Mouse (Mus musculus) heart, embryonic 10.5 days (tissue): ENCODE results near the gene Ccser1. TPM values are rescaled to one million over a fixed set of nuclear protein-coding genes. Genes with fewer than 3 reads are reported as not detected.

Source experiments
- DNase-seq: peaks from one replicate; pipeline ENCODE4 v3.0.0-alpha.2; 2017; ENCODE audit warnings: low spot score
- H3K27ac ChIP-seq: fragments of 300-500 bp; sonication (generic); 2 replicates; pipeline ENCODE4 v1.5.1; 2016; ENCODE audit warnings: mild to moderate bottlenecking
- H3K27me3 ChIP-seq: fragments of 300-500 bp; sonication (generic); 2 replicates; pipeline ENCODE4 v1.6.1; 2016; ENCODE audit warnings: mild to moderate bottlenecking; ENCODE audit not compliant: poor library complexity, insufficient read depth, severe bottlenecking
- H3K36me3 ChIP-seq: fragments of 300-500 bp; sonication (generic); 2 replicates; pipeline ENCODE4 v1.6.1; 2016; ENCODE audit warnings: mild to moderate bottlenecking, moderate library complexity
- H3K4me1 ChIP-seq: fragments of 300-500 bp; sonication (generic); 2 replicates; pipeline ENCODE4 v1.6.1; 2016; ENCODE audit warnings: mild to moderate bottlenecking
- H3K4me3 ChIP-seq: fragments of 300-500 bp; sonication (generic); 2 replicates; pipeline ENCODE4 v1.5.1; 2016; ENCODE audit warnings: mild to moderate bottlenecking, moderate library complexity
- H3K9me3 ChIP-seq: fragments of 300-500 bp; sonication (generic); 2 replicates; pipeline ENCODE4 v1.6.1; 2016; ENCODE audit warnings: mild to moderate bottlenecking, moderate library complexity
- WGBS: fragments of 180-500 bp; shearing (Covaris S2); methylation state at CpG from one replicate; pipeline ENCODE4 v1.1.7; 2016; 5-methylcytosine and 5-hydroxymethylcytosine counted together
- polyA plus RNA-seq: library from polyadenylated mRNA; unstranded; fragments of >200 nt; fragmentation: Nextera tagmentation; extraction: Ambion mirVana; gene quantifications from 2 replicates; pipeline ENCODE4 v1.2.1, GENCODE M21; 2016

Ccser1 gene
- 0.74 and 2.3 TPM in 2 replicates for polyA plus RNA-seq

DNA sequence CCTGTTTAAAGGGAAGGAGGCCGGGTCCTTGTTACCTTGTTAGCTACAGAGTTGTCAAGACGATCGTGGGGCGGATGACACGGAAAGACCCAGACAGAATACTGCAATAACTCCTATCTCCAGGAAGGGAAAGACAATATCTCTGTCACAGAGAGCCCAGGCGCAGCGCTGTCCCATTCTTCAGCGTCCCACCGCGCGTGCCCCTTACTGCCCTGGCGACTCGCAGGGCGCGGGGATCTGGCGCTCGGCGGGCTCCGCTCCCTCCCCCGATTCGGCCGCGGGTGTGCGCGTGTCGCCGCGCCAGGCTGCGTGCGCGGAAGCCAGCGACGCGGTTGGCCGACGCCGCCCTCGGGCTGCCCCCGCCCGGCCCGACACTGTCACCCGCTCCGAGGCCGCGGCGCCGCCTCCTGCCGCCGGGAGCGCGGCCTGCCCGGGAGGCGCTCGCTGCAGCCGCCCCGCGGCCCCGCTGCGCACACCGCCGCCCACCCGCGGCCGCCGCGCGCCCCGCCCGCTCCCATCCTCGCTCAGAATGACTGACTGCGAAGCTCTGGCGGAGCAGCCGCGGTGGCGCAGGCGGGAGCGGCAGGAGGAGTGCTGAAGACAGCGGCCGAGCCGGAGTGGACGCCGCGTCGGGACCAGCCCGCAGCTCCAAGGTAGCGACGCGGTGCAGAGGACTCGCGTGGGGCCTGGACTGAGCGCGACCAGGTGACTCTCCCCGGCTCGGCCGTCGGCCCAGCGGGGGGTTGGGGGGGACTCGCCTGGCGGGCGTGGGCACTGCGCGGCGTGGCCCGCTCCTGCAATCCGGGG is at the start of gene Ccser1:
Ccser1 (plus strand) TSS at position 376 of the 807 bp plus-strand sequence.
- Histone ChIP-seq H3K9me3 (no peaks in the 10 kb centered on the region), H3K4me1 (no peaks in the 10 kb centered on the region), H3K27ac (peak within 1 kb of the TSS; percentile 73), H3K36me3 (no peaks in the 10 kb centered on the region), H3K4me3 (peak within 1 kb of the TSS; percentile 86), H3K27me3 (peaks cover 25% of the 10 kb centered on the region)
- no peak for DNase-seq
- WGBS: 5% methylated on average over 97 of the region's 105 CpGs

DNA sequence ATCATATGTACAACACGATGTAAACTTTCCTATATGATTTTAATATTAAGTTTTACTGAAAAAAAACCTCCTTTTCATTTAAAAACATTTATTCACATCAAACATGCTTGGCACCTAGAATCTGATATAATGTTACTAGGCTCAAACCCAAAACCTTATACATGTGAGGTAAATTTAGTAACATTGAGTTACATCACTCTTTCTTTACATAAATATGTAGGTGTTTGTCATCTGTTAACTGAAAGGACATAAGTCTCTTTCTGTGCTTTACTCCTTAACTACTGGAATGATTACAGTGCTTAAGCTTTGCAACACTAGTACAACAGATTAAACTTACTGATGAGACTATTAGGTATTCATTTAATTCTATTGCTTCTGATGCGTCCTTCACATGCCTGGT is 43.7 kb upstream of the Ccser1 start:
- Histone ChIP-seq H3K9me3 (0 out of 2 replicates have a peak, but pooled peaks cover 4% of the 10 kb centered on the region), H3K4me3 (no peak overlapping the region), H3K27ac (no peak overlapping the region), H3K27me3 (no peaks in the 10 kb centered on the region), H3K36me3 (no peaks in the 10 kb centered on the region), H3K4me1 (no peaks in the 10 kb centered on the region)
- WGBS: 81% methylated on average over 2 of the region's 2 CpGs
- DNase-seq: no peak

DNA sequence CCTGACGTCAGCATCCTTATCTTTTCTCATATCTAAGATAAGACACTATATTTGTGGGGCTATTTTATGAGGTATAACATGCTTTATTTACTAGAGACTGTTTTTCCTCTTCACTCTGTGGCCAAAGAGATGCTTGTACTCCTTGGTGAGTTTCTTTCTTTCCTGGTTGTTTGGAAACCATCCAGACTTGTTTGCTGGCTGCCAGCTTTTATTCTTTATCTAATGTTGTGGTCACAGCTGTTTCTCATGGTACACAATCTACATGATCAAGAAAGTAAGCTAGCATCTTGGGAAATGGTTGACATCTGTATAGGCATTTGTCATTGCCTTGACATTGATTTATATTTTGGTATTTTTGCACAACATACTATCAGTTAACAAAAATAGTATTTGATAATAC is 37.1 kb upstream of the Ccser1 start:
- 49% methylated on average over 1 of the region's 1 CpGs for WGBS
- Histone ChIP-seq H3K27ac (no peak overlapping the region), H3K9me3 (no peaks in the 10 kb centered on the region), H3K4me3 (no peak overlapping the region), H3K36me3 (no peaks in the 10 kb centered on the region), H3K4me1 (no peaks in the 10 kb centered on the region), H3K27me3 (no peaks in the 10 kb centered on the region)
- no peak for DNase-seq

DNA sequence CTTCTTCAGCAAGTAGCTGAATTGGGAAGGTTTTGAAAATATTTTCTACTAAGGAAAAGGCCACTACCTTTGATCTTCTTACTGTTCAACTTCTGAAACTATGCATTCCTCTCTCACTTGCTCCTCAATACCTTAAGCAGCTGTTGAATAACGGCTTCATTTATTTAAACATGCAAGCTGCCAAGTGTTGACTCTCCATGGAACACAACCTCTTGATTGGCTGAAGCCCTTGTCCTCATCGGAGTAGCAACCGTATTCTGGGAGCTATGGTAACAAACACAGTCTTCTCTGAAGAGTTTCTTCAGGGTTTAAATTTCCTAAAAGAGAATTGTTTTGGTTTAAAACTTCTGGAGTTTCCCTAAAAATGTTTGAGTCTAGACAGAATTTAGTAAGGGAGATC is 27.2 kb upstream of the Ccser1 start:
- no peak overlapping the region for H3K4me3 ChIP-seq
- no peak for DNase-seq
- WGBS: 78% methylated on average over 3 of the region's 3 CpGs
- H3K36me3 ChIP-seq: no peaks in the 10 kb centered on the region
- no peaks in the 10 kb centered on the region for H3K4me1 ChIP-seq
- no peak overlapping the region for H3K27ac ChIP-seq
- H3K27me3 ChIP-seq: no peaks in the 10 kb centered on the region
- no peaks in the 10 kb centered on the region for H3K9me3 ChIP-seq

DNA sequence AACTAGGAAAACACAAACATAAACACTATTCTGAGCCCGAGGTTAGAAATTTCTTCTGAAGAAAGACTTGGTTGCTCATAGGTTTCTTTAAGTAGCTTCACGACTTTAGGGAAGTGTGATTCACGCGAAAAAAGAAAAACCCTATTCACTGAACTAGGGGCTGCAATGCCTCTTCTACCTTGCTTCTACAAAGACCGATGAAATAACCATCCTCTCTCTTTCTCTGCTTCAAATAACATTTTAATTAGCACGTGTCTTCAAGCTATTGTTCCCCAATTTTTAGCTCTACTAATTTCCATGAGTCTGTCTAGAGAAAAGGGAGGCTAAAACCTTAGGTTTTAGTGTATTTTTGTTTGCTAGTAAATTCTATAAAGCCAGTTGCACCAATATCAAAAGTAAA is 25.5 kb upstream of the Ccser1 start:
- 53% methylated on average over 6 of the region's 6 CpGs for WGBS
- Histone ChIP-seq H3K4me1 (no peaks in the 10 kb centered on the region), H3K27me3 (no peaks in the 10 kb centered on the region), H3K4me3 (no peak overlapping the region), H3K9me3 (no peaks in the 10 kb centered on the region), H3K27ac (no peak overlapping the region), H3K36me3 (no peaks in the 10 kb centered on the region)
- no peak for DNase-seq

DNA sequence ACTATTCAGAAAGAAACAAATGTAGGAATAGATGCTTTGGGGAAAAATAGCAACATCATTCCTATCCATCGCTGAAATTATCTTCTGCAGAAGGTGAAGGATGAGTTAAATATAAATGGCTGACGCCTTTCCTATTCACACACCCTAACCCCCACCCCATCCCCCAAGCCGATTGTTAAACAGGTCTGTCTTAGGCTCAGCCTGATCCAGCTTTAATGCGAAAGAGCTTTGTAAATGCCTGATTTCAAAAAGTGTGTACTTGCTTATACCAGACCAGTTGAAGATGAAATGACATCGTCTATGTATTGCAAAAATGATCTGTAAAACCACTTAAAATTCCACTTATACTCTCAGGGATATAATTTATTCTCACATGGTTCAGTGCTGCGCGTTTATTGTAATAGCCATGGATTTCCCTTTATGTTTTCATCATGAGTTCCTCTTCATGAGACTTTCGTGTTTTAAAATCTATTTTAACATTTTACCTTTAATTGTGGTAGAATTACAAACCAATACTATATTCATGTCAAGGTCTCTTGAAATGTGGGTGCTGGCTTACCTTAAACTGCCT is 25.0 kb upstream of the Ccser1 start:
- WGBS: 65% methylated on average over 8 of the region's 8 CpGs
- H3K27me3 ChIP-seq: no peaks in the 10 kb centered on the region
- H3K4me1 ChIP-seq: no peaks in the 10 kb centered on the region
- H3K27ac ChIP-seq: no peak overlapping the region
- no peaks in the 10 kb centered on the region for H3K36me3 ChIP-seq
- DNase-seq: no peak
- H3K4me3 ChIP-seq: no peak overlapping the region
- no peaks in the 10 kb centered on the region for H3K9me3 ChIP-seq

DNA sequence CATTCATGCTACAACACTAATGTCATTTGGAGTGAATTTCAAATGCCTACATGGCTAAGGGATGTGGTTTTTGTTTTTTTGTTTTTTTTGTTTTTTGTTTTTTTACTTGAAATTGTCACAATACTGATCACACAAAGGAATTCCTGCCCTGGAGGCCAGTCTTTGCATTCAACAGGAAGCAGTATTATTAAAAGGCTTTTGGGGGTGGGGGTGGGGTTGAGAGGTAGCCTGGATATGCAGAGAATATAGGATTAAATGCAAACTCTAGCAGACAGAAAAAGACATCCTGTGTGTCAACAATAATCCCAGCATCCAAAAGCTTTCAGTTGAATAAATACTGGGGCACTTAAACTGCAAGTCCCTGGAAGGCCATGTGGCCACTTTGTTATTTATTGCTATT is 24.4 kb upstream of the Ccser1 start:
- H3K4me1 ChIP-seq: no peaks in the 10 kb centered on the region
- no peaks in the 10 kb centered on the region for H3K36me3 ChIP-seq
- no peaks in the 10 kb centered on the region for H3K9me3 ChIP-seq
- DNase-seq: no peak
- H3K4me3 ChIP-seq: no peak overlapping the region
- H3K27ac ChIP-seq: no peak overlapping the region
- no peaks in the 10 kb centered on the region for H3K27me3 ChIP-seq

DNA sequence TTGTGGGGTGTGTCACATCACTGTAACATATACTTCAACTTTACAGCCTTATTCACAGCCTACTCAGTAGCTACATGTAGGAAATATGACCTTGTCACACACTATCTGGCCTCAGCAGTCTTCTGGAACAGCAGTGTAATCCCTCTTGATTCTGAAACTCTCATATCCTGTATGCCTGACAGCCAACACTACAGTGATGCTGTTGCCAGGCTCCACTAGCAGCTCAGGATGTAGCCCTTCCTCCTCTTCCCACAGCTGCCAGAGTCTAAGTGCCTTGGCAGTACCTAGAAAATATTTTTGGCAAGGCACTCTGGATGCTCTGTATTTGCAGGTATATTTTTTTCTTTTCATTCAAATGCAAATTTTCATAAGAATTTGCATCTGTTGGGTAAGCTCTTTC is 18.0 kb upstream of the Ccser1 start:
- no peak for DNase-seq

DNA sequence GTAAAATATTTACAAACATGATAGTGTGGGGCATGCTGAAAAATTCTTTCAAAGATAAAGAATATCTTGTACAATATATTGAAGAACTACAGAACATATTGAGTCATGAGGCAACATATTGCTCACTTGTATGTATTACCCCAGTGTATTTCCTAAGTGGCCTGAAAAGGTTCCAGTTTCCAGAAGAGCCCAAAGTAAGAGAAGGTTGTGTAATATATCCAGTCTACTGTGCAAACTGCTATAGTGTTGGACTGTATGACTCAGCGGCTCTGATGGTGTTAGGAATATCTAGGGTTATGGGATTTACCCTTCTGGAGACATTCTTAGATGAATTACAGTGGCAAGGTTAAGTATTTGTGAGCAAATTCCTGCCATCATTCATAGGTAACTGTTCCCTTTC is 13.2 kb upstream of the Ccser1 start:
- Histone ChIP-seq H3K27ac (no peak overlapping the region), H3K4me3 (no peak overlapping the region), H3K4me1 (no peaks in the 10 kb centered on the region), H3K9me3 (no peaks in the 10 kb centered on the region), H3K36me3 (no peaks in the 10 kb centered on the region), H3K27me3 (no peaks in the 10 kb centered on the region)
- DNase-seq: no peak
- 88% methylated on average over 1 of the region's 1 CpGs for WGBS

More for the DNA sequence above, 18.0 kb upstream of the Ccser1 start:
- Histone ChIP-seq H3K27ac (no peak overlapping the region), H3K36me3 (no peaks in the 10 kb centered on the region), H3K4me3 (no peak overlapping the region), H3K4me1 (no peaks in the 10 kb centered on the region), H3K27me3 (no peaks in the 10 kb centered on the region), H3K9me3 (no peaks in the 10 kb centered on the region)

DNA sequence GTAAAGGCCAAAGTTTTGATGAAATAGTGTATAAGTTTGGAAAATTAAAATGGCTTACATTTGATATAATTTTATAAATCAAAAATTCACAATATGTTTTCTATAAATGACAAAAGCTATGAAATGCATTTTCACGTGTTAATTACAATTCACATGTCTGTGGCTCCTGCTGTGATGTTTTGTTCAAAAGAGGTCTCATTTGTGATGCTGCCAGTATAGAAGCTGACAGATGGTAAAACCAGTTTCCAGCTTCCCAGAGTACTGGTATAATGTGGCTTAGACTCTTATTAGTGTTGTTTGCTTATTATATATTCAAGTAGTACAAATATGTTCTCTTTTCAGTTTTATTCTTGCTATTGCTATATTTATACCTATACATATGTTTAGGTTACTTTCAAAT is 4.0 kb upstream of the Ccser1 start:
- Histone ChIP-seq H3K27me3 (peaks cover 22% of the 10 kb centered on the region), H3K4me1 (no peaks in the 10 kb centered on the region), H3K4me3 (no peak overlapping the region), H3K27ac (no peak overlapping the region), H3K9me3 (no peaks in the 10 kb centered on the region), H3K36me3 (no peaks in the 10 kb centered on the region)
- no peak for DNase-seq
- WGBS: 69% methylated on average over 1 of the region's 1 CpGs

DNA sequence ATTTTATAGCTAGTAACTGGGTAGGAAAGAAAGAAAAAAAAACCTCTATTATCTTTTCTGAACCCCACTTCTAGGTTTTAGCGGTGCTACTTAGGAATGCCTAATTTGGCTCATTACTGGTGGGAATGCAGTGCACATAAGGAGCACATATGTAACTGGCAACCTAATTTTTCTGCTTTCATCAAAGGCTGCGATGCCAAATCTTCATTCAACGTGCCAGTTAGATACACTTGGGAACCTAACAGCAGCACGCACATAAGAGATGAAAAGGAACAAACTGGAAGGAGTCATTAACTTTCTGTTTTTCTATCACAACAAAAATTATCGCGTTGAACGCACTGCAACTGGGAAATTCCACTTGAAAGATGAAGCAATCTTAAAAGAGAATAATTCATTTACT is 2.6 kb upstream of the Ccser1 start:
- H3K27ac ChIP-seq: no peak overlapping the region
- 76% methylated on average over 7 of the region's 7 CpGs for WGBS
- H3K36me3 ChIP-seq: no peaks in the 10 kb centered on the region
- H3K9me3 ChIP-seq: no peaks in the 10 kb centered on the region
- H3K4me1 ChIP-seq: no peaks in the 10 kb centered on the region
- no peak overlapping the region for H3K4me3 ChIP-seq
- H3K27me3 ChIP-seq: peaks cover 25% of the 10 kb centered on the region
- DNase-seq: no peak

DNA sequence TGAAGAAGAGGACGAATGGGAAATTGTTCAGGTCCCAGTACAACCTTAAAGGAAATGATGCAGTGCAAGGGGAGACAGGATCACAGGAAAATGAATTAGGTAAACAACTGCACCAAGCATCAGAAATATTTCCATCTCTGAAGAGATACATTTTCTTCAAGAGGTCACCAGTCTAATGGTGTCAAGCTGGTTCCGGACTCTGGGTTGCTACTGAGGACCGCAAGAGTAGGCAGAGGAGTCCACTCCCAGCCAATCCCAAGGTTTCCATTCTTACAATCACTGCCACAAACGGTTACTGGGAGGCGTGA is 529 bp upstream of the Ccser1 start:
- Histone ChIP-seq H3K27me3 (peaks cover 25% of the 10 kb centered on the region), H3K27ac (0 out of 2 replicates have a peak overlapping the region, but pooled peaks have one; percentile 73), H3K36me3 (no peaks in the 10 kb centered on the region), H3K4me3 (peak overlapping the region; percentile 86), H3K9me3 (no peaks in the 10 kb centered on the region), H3K4me1 (no peaks in the 10 kb centered on the region)
- WGBS: 6% methylated on average over 5 of the region's 5 CpGs
- no peak for DNase-seq

DNA sequence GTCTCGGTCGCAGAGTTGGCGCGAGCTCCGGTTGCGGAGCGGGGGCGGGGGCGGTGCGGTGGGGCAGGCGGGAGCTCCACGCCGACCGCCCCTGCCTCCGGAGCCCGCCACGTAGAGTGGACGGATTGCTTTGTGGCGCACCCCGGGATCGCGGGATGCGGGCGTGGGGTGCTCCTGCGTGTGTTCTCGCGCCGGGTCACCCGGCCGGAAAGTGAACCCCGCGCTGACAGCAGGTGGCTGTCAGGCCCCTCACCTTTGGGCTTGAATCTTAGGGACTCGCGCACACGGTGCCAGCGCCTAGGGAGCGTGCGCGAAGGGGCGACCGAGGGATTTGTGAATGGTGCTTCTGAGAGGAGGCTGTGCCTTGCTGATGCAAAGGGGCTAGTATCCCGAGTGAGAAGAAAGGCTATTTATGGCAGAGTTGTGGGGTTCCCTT is 650 bp downstream of the Ccser1 start:
- Histone ChIP-seq H3K36me3 (no peaks in the 10 kb centered on the region), H3K27me3 (peaks cover 25% of the 10 kb centered on the region), H3K4me1 (no peaks in the 10 kb centered on the region), H3K4me3 (peak overlapping the region; percentile 86), H3K27ac (peak overlapping the region; percentile 73), H3K9me3 (no peaks in the 10 kb centered on the region)
- DNase-seq: no peak
- WGBS: under 1% methylated on average over 40 of the region's 42 CpGs

DNA sequence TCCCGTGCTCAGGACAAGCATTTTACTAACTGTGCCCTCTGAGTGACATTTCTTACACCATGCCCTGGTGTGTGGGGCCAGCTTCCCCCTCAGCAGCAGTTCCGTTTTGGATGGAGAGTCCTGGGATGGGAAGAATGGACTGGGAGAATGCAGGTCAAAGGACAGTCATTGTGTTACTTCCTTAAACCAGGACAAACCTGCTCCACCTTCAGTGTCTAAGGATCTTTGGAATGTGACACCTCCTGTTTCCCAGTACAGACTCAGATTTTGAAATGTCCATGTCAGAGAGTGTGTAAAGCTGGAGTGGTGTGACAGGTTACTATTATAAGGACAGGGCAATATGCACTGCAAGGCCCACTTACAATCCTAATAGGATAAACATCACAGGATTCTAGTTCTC is 8.9 kb downstream of the Ccser1 start:
- Histone ChIP-seq H3K27ac (no peak overlapping the region), H3K27me3 (no peaks in the 10 kb centered on the region), H3K4me3 (no peak overlapping the region), H3K4me1 (no peaks in the 10 kb centered on the region), H3K36me3 (no peaks in the 10 kb centered on the region), H3K9me3 (no peaks in the 10 kb centered on the region)
- no peak for DNase-seq
- WGBS: 58% methylated on average over 2 of the region's 2 CpGs
